ENCODE assay signal across 16 mouse cellular contexts in genomic region chr1:172019863-172020521, GRCm38 (mm10). TPM values are rescaled to one million over a fixed set of nuclear protein-coding genes. Genes with fewer than 3 reads are reported as not detected.
A peak's percentile ranks its signal among the peaks of the same experiment; 100 is the strongest.
DNase-seq lines count a peak whose midpoint lies in the region; ATAC-seq lines count a peak whose summit lies in the region.
"Had no signal": no experiment of that assay in that cellular context is flagged by ENCODE, and none has a peak within 500 bp of the region (broad histone marks: within the 10 kb centered on the region; RNA-seq: fewer than 3 reads in every experiment).

No protein-coding gene starts in this region.

- H3K9ac ChIP-seq in embryonic facial prominence, embryonic 13.5 days = no peak overlapping the region
- no peak overlapping the region for H3K9ac ChIP-seq in limb, embryonic 15.5 days
- H3K9ac ChIP-seq in hindbrain, embryonic 13.5 days = peak overlapping the region; percentile 64
- no peak overlapping the region for H3K9ac ChIP-seq in stomach, embryonic 15.5 days
- H3K9ac ChIP-seq: lung, embryonic 14.5 days had no signal

- peaks cover 84% of the 10 kb centered on the region for H3K4me1 ChIP-seq in embryonic facial prominence, embryonic 13.5 days
- H3K4me1 ChIP-seq in embryonic facial prominence, embryonic 10.5 days = peaks cover 92% of the 10 kb centered on the region
- peaks cover 75% of the 10 kb centered on the region for H3K4me1 ChIP-seq in limb, embryonic 15.5 days
- H3K4me1 ChIP-seq in limb, embryonic 10.5 days = peaks cover 75% of the 10 kb centered on the region
- peaks cover 96% of the 10 kb centered on the region for H3K4me1 ChIP-seq in hindbrain, embryonic 13.5 days (replicated peaks)
- peaks cover 48% of the 10 kb centered on the region for H3K4me1 ChIP-seq in stomach, embryonic 15.5 days

- H3K4me3 ChIP-seq in embryonic facial prominence, embryonic 13.5 days = no peak overlapping the region
- H3K4me3 ChIP-seq in embryonic facial prominence, embryonic 10.5 days = no peak overlapping the region
- H3K4me3 ChIP-seq in limb, embryonic 15.5 days = no peak overlapping the region
- H3K4me3 ChIP-seq in limb, embryonic 10.5 days = no peak overlapping the region
- no peak overlapping the region for H3K4me3 ChIP-seq in hindbrain, embryonic 13.5 days
- no peak overlapping the region for H3K4me3 ChIP-seq in stomach, embryonic 15.5 days (replicated peaks)

- ATAC-seq in embryonic facial prominence, embryonic 13.5 days (ENCODE audit: insufficient number of reproducible peaks, insufficient read depth, low FRiP score, low TSS enrichment, low read depth) = no peak
- ATAC-seq in limb, embryonic 15.5 days (ENCODE audit: insufficient number of reproducible peaks, low FRiP score, low TSS enrichment, low read depth) = no peak
- no peak for ATAC-seq in hindbrain, embryonic 13.5 days (ENCODE audit: low FRiP score)
- no peak for ATAC-seq in stomach, embryonic 15.5 days (ENCODE audit: insufficient read depth, low FRiP score, low read depth)
- ATAC-seq in granulocyte monocyte progenitor cell, adult 5-6 weeks (replicated peaks; ENCODE audit: poor library complexity, severe bottlenecking) = no peak

- H3K36me3 ChIP-seq in embryonic facial prominence, embryonic 13.5 days = 0 out of 2 replicates have a peak, but pooled peaks cover 12% of the 10 kb centered on the region
- H3K36me3 ChIP-seq in embryonic facial prominence, embryonic 10.5 days (replicated peaks) = peaks cover 62% of the 10 kb centered on the region
- H3K36me3 ChIP-seq in limb, embryonic 15.5 days = no peaks in the 10 kb centered on the region
- peaks cover 72% of the 10 kb centered on the region for H3K36me3 ChIP-seq in limb, embryonic 10.5 days
- peaks cover 5% of the 10 kb centered on the region; the same call in 1 of the 2 replicates for H3K36me3 ChIP-seq in hindbrain, embryonic 13.5 days
- no peaks in the 10 kb centered on the region for H3K36me3 ChIP-seq in stomach, embryonic 15.5 days

- DNase-seq in embryonic facial prominence, embryonic 10.5 days (ENCODE audit: low spot score) = no peak
- DNase-seq in limb, embryonic 10.5 days (ENCODE audit: low spot score) = no peak
- no peak for DNase-seq in cerebellum, adult 9-11 months
- DNase-seq: cerebellum, adult 8-10 months; gastrocnemius, postnatal 25 days; heart, postnatal 36 days; kidney, postnatal 25 days; lung, embryonic 14.5 days; retina, postnatal 1 day had no signal

- H3K27ac ChIP-seq in embryonic facial prominence, embryonic 13.5 days = peak overlapping the region; percentile 73
- H3K27ac ChIP-seq in embryonic facial prominence, embryonic 10.5 days (replicated peaks) = no peak overlapping the region; the same call in 1 of the 2 replicates
- H3K27ac ChIP-seq in limb, embryonic 15.5 days = peak overlapping the region; percentile 81
- H3K27ac ChIP-seq in limb, embryonic 10.5 days = no peak overlapping the region; the same call in 1 of the 2 replicates
- peak overlapping the region; percentile 93 for H3K27ac ChIP-seq in hindbrain, embryonic 13.5 days
- H3K27ac ChIP-seq in stomach, embryonic 15.5 days = peak overlapping the region; percentile 80

- peak overlapping the region; percentile 7; the same call in 1 of the 2 replicates for H3K4me2 ChIP-seq in embryonic facial prominence, embryonic 13.5 days
- no peak overlapping the region for H3K4me2 ChIP-seq in limb, embryonic 15.5 days
- peak overlapping the region; percentile 19; the same call in 1 of the 2 replicates for H3K4me2 ChIP-seq in hindbrain, embryonic 13.5 days
- H3K4me2 ChIP-seq in stomach, embryonic 15.5 days = no peak overlapping the region
- H3K4me2 ChIP-seq: lung, embryonic 14.5 days had no signal

- H3K27me3 ChIP-seq in embryonic facial prominence, embryonic 13.5 days = no peaks in the 10 kb centered on the region
- H3K27me3 ChIP-seq in embryonic facial prominence, embryonic 10.5 days (replicated peaks; ENCODE audit: low read depth, poor library complexity, severe bottlenecking) = no peaks in the 10 kb centered on the region
- H3K27me3 ChIP-seq in limb, embryonic 15.5 days = no peaks in the 10 kb centered on the region
- H3K27me3 ChIP-seq in limb, embryonic 10.5 days (ENCODE audit: low read depth, poor library complexity, severe bottlenecking) = no peaks in the 10 kb centered on the region
- no peaks in the 10 kb centered on the region for H3K27me3 ChIP-seq in hindbrain, embryonic 13.5 days
- H3K27me3 ChIP-seq in stomach, embryonic 15.5 days (replicated peaks) = no peaks in the 10 kb centered on the region

- H3K9me3 ChIP-seq in embryonic facial prominence, embryonic 13.5 days = no peaks in the 10 kb centered on the region
- no peaks in the 10 kb centered on the region for H3K9me3 ChIP-seq in embryonic facial prominence, embryonic 10.5 days
- no peaks in the 10 kb centered on the region for H3K9me3 ChIP-seq in limb, embryonic 15.5 days
- H3K9me3 ChIP-seq in limb, embryonic 10.5 days (replicated peaks) = no peaks in the 10 kb centered on the region
- no peaks in the 10 kb centered on the region for H3K9me3 ChIP-seq in hindbrain, embryonic 13.5 days
- H3K9me3 ChIP-seq in stomach, embryonic 15.5 days = no peaks in the 10 kb centered on the region

- 71% methylated on average over 10 of the region's 10 CpGs for WGBS in embryonic facial prominence, embryonic 13.5 days
- WGBS in embryonic facial prominence, embryonic 10.5 days = 78% methylated on average over 10 of the region's 10 CpGs
- WGBS in limb, embryonic 15.5 days = 61% methylated on average over 10 of the region's 10 CpGs
- WGBS in limb, embryonic 10.5 days = 63% methylated on average over 10 of the region's 10 CpGs
- WGBS in hindbrain, embryonic 13.5 days = 59% methylated on average over 10 of the region's 10 CpGs
- 75% methylated on average over 10 of the region's 10 CpGs for WGBS in stomach, embryonic 15.5 days

RNA-seq across cellular contexts. Expression of gene Vangl2, which starts 8.3 kb away (rescaled TPM):
- polyA plus RNA-seq in embryonic facial prominence, embryonic 13.5 days (2015; fragmentation: Nextera tagmentation; extraction: Ambion mirVana) = 22.1 and 25.2 TPM in 2 replicates
- 28.3 and 35.3 TPM in 2 replicates for polyA plus RNA-seq in embryonic facial prominence, embryonic 10.5 days (2016; fragmentation: Nextera tagmentation; extraction: Ambion mirVana)
- polyA plus RNA-seq in limb, embryonic 15.5 days (2015; fragmentation: Nextera tagmentation; extraction: Ambion mirVana) = 14.3 and 15.7 TPM in 2 replicates
- polyA plus RNA-seq in limb, embryonic 10.5 days (2016; fragmentation: Nextera tagmentation; extraction: Ambion mirVana) = 28.3 and 29.9 TPM in 2 replicates
- polyA plus RNA-seq in hindbrain, embryonic 13.5 days (2015; fragmentation: Nextera tagmentation; extraction: Ambion mirVana) = 49.4 and 52.1 TPM in 2 replicates
- 9.9 and 11.3 TPM in 2 replicates for polyA plus RNA-seq in stomach, embryonic 15.5 days (2015; fragmentation: Nextera tagmentation; extraction: Ambion mirVana)
- 3.0 and 6.3 TPM in 2 replicates for total RNA-seq in granulocyte monocyte progenitor cell, adult 5-6 weeks (2014; fragmentation: Nextera tagmentation)
- 1.5 and 2.5 TPM in 2 replicates for total RNA-seq in granulocyte monocyte progenitor cell, adult 5-6 weeks (2017)

RNA-seq across cellular contexts. Expression of gene Nhlh1, which starts 37.4 kb away (rescaled TPM):
- polyA plus RNA-seq in embryonic facial prominence, embryonic 13.5 days (2015; fragmentation: Nextera tagmentation; extraction: Ambion mirVana) = 0.66 and 1.5 TPM in 2 replicates
- polyA plus RNA-seq in embryonic facial prominence, embryonic 10.5 days (2016; fragmentation: Nextera tagmentation; extraction: Ambion mirVana) = 4.1 and 4.7 TPM in 2 replicates
- 0.05 TPM in 1 of 2 replicates, not detected in the other for polyA plus RNA-seq in limb, embryonic 15.5 days (2015; fragmentation: Nextera tagmentation; extraction: Ambion mirVana)
- polyA plus RNA-seq in limb, embryonic 10.5 days (2016; fragmentation: Nextera tagmentation; extraction: Ambion mirVana) = not detected in 2 replicates
- 8.1 and 9.8 TPM in 2 replicates for polyA plus RNA-seq in hindbrain, embryonic 13.5 days (2015; fragmentation: Nextera tagmentation; extraction: Ambion mirVana)
- not detected in 2 replicates for polyA plus RNA-seq in stomach, embryonic 15.5 days (2015; fragmentation: Nextera tagmentation; extraction: Ambion mirVana)
- not detected in 2 replicates for total RNA-seq in granulocyte monocyte progenitor cell, adult 5-6 weeks (2014; fragmentation: Nextera tagmentation)
- not detected in 2 replicates for total RNA-seq in granulocyte monocyte progenitor cell, adult 5-6 weeks (2017)
- total RNA-seq: gastrocnemius, postnatal 25 days; heart, postnatal 36 days had no signal
- polyA plus RNA-seq: limb, embryonic 11.5 days; lung, embryonic 14.5 days; urinary bladder, adult 2 months had no signal

Comparison
In these comparisons a context has a peak if more than half of its experiments do, and no peak if none do; other contexts are left out.
1. H3K27ac ChIP-seq: peak in embryonic facial prominence, embryonic 13.5 days (single experiment), limb, embryonic 15.5 days (single experiment), hindbrain, embryonic 13.5 days (single experiment) and stomach, embryonic 15.5 days (single experiment); none in embryonic facial prominence, embryonic 10.5 days (single experiment) and limb, embryonic 10.5 days (single experiment).
2. H3K4me2 ChIP-seq: peak in embryonic facial prominence, embryonic 13.5 days (single experiment) and hindbrain, embryonic 13.5 days (single experiment); none in limb, embryonic 15.5 days (single experiment) and stomach, embryonic 15.5 days (single experiment).